Mouse (Mus musculus) thymus, postnatal 25 days (tissue): ENCODE results near the gene Arhgap22.

Experiments used
- DNase-seq: peaks from one replicate; pipeline ENCODE4 v3.0.0; 2022

Gene Arhgap22

GRCm38 (mm10) chr14:33377211-33377610 is 163.4 kb downstream of the Arhgap22 start:
- no peak for DNase-seq

DNA sequence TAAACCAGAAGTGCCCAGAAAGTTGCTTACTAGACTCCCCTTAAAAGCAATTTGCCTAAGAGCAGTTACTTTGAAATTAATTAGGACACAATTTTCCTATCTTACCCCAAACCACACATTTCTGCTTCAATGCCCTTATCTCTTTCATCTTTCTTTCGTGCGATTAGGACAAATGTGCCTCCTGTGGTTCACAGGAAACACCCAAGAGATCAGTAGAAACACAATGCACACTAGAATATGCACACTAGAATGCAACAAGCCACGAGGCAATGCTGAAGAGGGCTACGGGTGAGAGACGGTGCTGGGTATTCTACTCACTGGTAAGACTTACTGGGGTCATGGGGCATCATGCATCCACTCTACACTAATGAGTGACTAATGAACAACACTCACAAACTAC is 164.9 kb downstream of the Arhgap22 start:
- DNase-seq: no peak

- DNase-seq: no peak
Observed at GRCm38 (mm10) chr14:33380830-33381457, 167.1 kb downstream of the Arhgap22 start.

DNA sequence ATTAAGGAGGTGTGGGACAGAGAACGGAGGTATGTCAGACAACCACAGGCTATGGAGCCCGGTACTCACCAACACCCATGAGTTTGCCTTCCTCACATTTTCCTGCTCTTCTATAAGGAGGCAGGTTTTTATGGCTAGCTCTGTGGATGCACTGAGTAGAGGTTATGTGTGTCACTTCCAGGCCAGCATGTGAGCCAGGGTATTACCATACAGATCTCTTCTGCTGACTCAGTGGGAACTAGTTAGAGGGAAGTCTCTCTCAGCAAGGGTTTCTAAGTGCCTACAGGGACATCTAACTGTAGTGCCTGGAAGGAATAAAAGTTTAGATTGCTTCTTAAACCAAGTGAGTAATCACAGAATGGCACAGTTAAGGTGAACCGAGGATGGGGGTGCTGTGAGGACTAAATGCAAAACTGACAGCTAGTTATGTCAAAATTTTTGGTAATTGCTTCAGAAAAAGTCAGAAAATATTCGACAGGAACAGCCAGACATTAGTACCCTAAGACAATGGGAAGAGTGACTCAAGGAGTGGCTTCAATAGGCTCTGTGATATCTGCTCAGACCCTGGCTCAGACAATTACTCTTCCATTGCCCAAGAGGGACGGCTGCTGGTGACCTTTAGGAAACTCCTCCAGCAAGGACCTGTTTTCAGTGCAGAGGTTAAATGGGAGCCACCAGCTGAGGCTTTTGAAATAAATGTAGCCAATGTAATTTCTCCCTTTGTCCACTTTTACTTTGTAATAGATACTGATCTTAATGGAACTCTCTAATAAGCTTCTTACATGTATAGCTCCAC is 184.4 kb downstream of the Arhgap22 start:
- no peak for DNase-seq

GRCm38 (mm10) chr14:33400019-33400418 is 186.2 kb downstream of the Arhgap22 start:
- no peak for DNase-seq

DNA sequence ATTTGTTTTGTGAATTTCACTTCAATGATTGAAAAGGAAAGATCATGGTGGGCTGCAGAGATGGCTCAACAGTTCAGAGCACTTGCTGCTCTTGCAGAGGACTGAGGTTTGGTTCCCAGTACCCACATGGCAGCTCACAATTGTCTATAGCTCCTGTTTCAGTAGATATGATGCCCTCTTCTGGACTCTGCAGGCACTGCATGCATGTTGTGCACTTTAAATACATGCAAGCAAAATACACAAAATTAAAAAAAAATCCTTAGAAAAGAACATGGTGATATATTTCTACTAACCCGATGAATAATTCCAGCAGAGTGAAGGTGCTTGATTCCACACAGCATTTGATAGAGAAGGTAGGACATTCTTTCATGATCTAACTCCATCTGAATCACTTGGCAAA is 188.5 kb downstream of the Arhgap22 start:
- DNase-seq: peak; percentile 18

GRCm38 (mm10) chr14:33415746-33416145 is 201.9 kb downstream of the Arhgap22 start:
- DNase-seq: no peak

- DNase-seq: no peak
Observed at GRCm38 (mm10) chr14:33418311-33418909, 204.6 kb downstream of the Arhgap22 start.
